Mouse (Mus musculus): Measurements from ENCODE around the gene Lexm.

Gene Lexm

DNA sequence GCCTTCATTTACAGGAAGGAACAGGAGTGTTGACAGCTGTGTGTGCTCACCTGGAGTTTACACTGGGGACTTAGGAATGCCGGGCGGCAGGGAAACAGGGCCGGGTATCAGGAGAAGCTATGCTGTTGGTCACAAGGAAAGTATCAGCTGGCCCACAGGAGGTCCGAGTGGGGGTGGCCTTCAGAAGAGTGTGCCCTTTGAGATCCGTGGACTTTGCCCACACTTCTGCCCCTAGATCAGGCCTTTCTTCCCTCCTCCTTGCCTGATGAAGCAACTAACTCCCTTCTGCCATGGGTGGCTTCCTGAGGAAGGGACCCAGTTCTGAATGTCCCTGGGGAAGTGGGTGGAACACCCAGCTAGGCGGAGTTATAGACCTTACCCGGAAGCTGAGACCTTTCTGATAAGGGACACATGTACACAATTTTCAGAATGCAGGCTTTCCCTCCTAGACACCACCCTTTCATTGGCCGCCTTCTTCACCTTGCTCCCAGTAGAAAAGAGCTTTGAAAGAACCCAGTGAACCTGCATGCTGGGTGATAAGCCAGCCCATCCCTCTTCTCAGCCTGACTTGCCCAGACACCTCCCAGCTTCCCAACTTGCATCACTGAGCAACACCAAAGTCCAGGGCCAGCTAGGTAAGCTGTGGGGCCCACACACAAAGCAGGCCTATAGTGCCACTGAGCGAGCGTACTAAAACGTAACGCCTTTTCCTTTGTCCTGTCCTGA lies 34.5 kb downstream of the Lexm start:
- no peak for DNase-seq (ENCODE audit: low read depth, low spot score)

DNA sequence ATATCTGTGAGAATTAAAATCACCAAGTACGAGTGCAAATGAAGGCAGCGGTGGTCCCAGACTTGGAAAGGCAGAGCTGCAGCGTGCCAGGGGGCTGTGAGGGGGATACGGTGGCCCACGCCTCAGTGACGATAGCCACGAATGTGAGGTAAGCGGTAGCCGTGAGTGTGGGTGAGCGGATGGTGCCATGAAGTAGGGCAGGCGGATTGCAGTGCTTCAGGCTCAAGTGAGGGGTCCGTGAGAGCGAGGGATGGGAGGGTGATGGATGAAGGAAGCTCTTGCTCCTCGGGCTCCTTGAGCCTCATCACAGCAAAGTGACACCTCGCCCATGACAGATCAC lies 35.2 kb downstream of the Lexm start:
- DNase-seq (ENCODE audit: low read depth, low spot score), result no peak

DNA sequence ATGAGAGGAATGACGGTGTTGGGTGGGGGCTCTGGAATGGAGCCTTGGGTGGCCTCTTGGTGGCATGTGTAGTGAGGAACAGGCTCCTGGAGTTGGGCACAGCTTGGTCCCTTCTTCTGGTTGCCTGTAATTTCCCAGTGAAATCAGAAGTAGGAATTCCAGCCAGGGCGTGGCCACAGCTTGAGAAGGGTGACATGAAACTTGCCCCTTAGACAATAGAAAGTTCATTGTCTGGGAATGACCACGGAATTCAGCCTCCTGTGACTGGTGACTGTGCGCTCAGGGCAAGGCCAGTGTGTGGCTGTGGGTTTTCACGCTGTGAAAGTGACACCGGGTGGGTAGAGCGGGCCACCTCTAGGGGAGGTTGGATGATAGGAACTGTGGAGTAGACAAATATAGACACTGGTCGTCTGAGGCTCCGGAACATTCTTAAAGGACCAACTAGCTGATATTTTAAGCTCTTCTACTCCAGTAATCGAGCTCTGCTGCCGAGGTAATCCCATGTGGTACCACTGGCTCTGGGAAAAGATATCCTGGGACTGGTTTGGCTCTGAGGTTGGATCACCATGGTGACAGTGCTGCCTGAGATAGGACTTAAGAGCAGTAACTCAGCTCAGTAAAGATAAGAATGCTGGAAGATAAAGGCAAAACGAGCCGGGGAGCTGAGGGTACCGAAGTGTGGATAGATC lies 35.7 kb downstream of the Lexm start:
- peak; percentile 18 for DNase-seq (ENCODE audit: low read depth, low spot score)

DNA sequence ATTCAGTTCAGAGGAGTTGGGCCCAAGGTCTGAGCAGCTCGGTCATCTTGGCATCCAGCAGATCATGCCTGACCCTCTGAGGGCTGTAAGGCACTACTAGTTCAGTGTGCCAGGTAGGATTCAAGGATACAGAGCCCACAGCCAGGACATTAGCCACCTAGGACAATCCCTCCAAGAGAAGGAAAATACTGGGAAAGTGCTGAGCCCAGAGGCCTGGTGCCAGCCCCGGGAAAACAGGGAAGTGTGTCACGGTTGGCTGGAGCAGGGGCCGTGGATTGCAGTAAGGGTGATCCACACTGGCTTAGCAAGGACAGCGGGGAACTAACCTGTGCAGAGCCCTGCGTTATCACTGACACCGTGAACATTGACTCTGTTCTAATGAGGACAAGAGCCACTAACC lies 39.5 kb downstream of the Lexm start:
- DNase-seq (ENCODE audit: low read depth, low spot score), result no peak

- no peak for DNase-seq (ENCODE audit: low read depth, low spot score)
These were observed 42.0 kb downstream of the Lexm start for GRCm38 (mm10) chr4:106575022-106575421.

DNA sequence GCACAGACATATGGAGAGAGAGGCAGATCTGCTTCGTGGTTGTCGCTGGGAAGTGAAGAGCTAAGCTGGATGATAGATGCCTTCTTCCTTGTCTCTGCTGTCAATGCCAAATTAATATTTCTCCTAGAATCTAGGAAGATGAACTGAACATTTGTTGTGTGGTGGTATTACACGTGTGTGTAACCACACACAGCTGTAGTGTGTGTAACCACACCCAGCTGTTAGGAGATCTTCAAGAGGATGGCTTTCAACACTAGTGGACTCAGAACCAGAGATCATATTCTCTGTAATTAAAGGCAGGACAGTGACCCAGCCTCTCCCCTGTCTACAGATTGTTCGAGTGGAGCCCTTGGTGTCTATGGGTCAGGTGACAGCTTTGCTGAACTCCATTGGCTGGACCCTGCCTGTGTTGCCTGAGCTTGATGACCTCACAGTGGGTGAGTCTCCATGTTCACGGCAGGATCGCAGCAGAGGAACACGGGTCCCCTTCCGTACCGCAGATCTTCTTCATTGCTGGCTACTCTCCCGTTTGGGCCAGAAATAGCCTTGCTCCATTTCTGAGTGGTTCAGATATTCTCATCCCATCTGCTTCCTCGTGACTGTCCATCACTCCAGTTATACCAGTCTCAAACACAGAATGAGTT lies 45.8 kb downstream of the Lexm start:
- no peak for DNase-seq (ENCODE audit: low read depth, low spot score)

DNA sequence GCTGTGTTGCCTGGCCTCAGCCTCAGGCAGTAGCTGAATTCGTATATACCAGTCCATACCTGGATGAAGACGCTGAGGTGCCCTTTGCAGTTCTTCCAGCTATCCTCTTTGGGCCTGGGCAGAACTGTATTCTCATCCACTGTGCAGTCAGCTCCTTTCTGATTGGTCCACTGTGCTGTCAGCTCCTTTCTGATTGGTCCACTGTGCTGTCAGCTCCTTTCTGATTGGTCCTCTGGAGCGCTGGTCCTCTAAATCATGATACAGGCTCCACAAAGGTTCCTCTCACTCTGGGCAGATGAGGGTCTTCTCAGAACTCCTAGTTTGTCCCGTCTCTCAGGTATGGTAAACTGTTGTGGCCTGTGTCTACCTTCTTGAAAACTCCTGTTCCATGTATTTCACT lies 47.4 kb downstream of the Lexm start:
- no peak for DNase-seq (ENCODE audit: low read depth, low spot score)

GRCm38 (mm10) chr4:106564161-106564560 lies 52.9 kb downstream of the Lexm start:
- DNase-seq (ENCODE audit: low read depth, low spot score), result no peak

DNA sequence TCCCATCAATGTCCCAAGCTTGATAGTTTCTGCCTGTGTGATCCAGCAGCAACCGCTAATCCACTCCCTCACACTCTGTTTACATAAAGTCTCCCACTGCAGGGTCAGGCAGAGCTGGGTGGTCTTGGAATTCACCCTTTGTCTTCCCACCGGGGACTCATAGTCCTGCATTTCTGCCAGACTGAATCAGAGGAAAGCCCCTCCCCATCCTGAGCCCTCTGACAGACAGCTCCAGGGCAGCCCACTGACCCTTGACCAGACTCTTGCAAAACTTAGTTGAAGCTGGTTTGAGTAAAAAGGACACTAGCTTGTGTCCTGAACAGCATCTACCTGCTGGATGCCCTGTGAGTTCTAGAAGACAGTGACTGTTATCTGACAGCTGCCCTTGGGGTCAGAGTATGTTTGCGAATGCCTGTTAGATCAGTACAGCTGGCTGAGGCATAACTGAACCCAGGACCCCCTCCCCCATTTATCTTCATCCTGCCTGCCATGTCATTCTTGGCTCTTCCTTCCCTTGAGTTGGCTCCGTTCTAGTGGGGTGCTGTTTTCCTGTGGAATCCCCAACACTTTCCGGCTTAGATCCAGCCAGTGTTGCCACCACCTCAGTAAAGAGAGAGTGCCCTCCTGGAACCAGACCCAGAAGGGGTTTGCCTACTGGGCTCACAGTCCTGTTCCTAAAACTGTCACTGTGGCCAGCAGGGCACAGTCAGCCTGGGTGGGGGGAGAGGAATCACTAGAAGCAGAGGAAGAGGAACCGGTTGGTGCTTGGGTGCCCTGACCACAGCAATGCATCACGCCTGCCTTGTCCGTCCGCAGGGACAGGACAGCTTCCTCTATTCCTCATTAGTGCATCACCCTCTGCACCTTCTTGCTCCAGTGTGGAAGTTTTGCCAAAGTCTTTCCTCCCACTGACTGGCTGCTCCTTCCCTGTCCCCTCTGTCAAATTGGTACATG lies 53.9 kb downstream of the Lexm start:
- DNase-seq (ENCODE audit: low read depth, low spot score), result no peak

DNA sequence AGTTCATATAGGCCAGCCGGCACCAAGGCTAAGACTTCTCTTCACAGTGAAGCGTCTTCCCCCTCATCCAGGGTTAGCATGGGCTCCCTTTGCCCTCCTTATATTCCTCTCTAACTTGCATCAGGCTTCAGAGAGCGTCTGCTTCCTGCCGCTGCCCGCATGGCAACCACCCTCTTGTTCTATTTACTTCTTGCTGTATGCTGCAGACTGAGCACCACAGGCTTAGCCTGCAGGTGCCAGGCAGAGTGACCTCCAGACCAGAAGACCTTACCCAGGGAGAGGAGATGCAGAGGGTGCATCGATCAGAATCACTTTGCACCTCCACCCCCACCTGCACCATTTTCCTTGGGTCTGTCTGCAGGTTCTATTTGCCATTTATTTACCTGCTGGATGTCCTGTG lies 55.0 kb downstream of the Lexm start:
- no peak for DNase-seq (ENCODE audit: low read depth, low spot score)

- DNase-seq (ENCODE audit: low read depth, low spot score), result peak; percentile 84
These were observed 55.9 kb downstream of the Lexm start, which contains the start of gene Dhcr24 for GRCm38 (mm10) chr4:106560846-106561781. Dhcr24 (plus strand) TSS chr4:106561038.

DNA sequence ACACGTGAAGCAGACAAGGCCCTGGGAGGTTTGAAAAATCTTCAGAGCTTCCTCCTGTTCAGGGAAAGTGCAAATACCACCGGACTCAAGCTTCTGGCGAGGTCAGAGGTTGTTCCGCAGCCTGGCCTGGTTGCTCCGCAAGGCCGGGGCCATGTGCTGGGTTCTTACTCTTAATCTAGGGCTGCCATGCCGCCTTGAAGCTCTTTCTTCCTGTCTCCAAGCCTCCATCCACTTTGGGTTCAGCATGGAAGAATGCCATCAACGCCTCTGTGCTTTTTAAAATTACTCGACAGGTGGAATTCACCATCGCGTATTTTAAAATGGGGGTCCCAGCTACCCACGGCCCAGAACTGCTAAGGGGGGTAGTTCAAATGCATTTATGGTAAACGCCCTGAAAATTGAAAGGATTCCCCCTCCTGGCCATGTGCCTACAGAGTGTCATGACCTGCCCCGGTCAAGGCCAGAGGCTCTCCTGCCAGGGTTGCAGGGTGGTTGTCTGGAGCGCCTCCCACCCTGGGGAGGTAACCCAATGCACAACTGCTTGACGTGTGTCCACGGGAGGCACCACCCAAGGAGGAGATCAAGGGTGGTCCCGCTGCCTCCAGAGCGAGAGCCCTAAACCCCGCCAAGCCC lies 56.7 kb downstream of the Lexm start:
- DNase-seq (ENCODE audit: low read depth, low spot score), result no peak

DNA sequence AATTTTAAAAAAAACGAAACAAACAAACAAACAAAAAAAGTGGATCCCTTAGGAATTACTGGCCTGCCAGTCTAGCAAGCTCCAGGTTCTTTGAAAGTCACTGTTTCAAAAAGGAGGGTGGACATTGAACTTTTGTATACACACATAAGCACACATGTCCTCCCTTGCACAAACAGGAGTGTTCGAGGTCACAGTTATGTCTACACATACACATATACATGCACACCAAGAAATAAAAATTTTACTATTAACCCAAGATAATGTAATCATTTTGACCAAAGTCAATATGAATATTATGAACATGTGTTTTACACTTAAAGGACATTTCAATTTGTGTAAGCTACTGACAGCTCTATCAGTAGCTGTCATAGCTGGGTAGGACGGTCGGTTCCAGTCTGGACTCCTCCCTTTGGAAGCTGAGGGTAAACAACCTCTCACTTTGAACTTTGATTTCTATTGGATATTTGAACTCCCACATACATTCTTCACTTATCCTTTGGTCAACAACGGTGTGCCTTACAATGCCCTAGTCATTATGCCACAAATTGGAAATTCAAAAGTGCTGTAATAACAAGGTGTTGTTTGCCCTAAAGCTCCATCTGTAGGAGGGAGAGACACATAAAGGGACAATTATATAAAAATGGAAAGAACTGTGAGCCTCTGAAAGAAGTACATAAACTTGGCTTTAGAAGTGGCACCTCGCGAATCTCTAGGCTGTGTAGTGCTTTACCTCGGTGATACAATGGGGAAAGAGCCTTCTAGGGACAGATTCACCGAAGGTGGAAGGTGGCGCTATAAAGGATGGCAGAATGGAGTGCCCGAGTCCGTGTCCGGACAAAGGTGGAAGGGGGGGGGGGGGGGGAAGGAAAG lies 57.5 kb downstream of the Lexm start:
- DNase-seq (ENCODE audit: low read depth, low spot score), result no peak

DNA sequence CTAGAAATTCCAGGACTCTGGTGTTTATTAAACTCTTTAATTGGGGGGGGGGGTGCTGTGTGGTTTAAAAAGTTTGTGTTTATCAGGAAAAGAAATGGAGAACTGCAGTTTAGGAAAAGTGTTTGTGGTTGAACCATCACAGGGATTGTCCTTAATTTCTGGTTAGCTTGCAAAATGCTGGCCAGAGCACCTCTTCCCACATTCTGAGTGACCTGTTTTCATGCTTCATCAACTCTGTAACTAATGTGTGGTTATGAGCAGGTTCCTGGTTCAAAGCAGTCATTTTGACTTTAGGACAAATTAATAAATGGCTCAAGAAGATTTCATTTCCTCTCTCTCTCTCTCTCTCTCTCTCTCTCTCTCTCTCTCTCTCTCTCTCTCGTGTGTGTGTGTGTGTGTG lies 59.1 kb downstream of the Lexm start:
- no peak for DNase-seq (ENCODE audit: low read depth, low spot score)

DNA sequence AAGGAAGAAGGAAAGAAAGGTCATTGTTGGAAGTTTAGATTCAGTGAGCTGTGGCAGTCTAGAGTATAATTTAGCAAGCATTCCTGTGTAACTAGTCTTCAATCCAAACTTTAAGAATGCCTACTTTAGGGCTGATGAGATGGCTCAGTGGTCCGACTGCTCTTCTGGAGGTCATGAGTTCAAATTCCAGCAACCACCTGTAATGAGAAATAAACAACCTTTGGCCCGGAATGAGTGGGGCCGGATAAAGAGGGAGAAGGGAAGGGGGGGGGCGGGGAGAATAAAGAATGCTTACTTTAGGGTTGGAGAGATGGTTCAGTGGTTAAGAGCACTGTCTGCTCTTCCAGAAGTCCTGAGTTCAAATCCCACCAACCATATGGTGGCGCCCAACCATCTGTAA lies 59.8 kb downstream of the Lexm start:
- no peak for DNase-seq (ENCODE audit: low read depth, low spot score)

GRCm38 (mm10) chr4:106550516-106551166 lies 66.4 kb downstream of the Lexm start:
- no peak for DNase-seq (ENCODE audit: low read depth, low spot score)

DNA sequence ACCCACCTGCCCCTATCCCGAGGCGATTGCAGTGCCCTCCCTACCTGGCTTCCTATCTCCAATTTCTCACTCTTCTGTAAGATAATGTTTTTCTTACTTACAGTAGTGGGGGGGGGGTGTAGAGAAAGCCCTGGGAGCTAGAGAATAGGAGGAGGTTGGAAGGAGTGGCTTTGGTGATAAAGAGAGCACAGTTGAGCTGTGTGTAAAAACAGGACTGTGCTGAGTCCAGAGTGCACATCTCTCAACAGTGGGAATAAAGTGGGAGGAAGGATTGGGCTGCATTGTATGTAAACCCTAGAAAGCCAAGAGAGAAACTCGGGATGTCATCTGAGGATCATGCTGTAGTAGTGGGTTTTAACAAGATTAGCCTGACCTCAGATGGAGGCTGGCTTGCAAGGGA lies 68.9 kb downstream of the Lexm start:
- DNase-seq (ENCODE audit: low read depth, low spot score), result no peak

DNA sequence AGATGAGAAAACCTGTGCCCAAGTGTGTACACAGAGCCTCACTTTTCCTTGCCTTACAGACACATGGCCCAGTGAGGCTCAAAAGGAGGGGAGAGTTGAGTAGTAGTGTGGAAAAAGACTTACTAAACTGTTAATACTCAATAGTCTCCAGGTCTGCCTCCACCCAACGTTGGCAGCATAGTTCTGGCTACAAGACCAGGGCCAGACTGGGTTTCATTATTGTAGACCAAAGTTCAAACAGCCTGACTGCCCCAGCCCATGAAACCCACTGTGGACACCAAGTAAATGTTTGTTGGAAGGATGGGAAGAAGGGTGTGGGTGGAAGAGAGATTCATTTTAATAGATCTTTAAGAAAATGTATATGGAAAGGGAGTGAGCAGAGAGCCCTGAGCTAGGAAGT lies 70.1 kb downstream of the Lexm start:
- DNase-seq (ENCODE audit: low read depth, low spot score), result no peak

Data from skeletal muscle tissue, adult 2 months (tissue).